Mouse (Mus musculus) hindbrain, embryonic 10.5 days (tissue): Measurements from ENCODE around the gene Isg20l2. TPM values are rescaled to one million over a fixed set of nuclear protein-coding genes. Genes with fewer than 3 reads are reported as not detected.
"Not testable (repeated sequence)": the region's sequence is repeated elsewhere in the genome, so short reads cannot be mapped to it uniquely, and the experiment has no call there.

Experiments used
- DNase-seq: peaks from one replicate; pipeline ENCODE4 v3.0.0-alpha.2; 2017; ENCODE audit warnings: low spot score
- H3K27ac ChIP-seq: fragments of 300-500 bp; sonication (generic); 2 replicates; pipeline ENCODE4 v1.5.1; 2016; ENCODE audit warnings: mild to moderate bottlenecking, moderate library complexity
- H3K27me3 ChIP-seq: fragments of 300-500 bp; sonication (generic); 2 replicates; pipeline ENCODE4 v1.6.1; 2016; ENCODE audit warnings: mild to moderate bottlenecking; ENCODE audit not compliant: poor library complexity, insufficient read depth, severe bottlenecking
- H3K36me3 ChIP-seq: fragments of 300-500 bp; sonication (generic); 2 replicates; pipeline ENCODE4 v1.6.1; 2016; ENCODE audit warnings: mild to moderate bottlenecking, moderate library complexity
- H3K4me1 ChIP-seq: fragments of 300-500 bp; sonication (generic); replicated peaks from 2 replicates; pipeline ENCODE4 v1.6.1; 2016; ENCODE audit warnings: mild to moderate bottlenecking
- H3K4me3 ChIP-seq: fragments of 300-500 bp; sonication (generic); 2 replicates; pipeline ENCODE4 v1.5.1; 2016; ENCODE audit warnings: mild to moderate bottlenecking, moderate library complexity
- H3K9me3 ChIP-seq: fragments of 300-500 bp; sonication (generic); 2 replicates; pipeline ENCODE4 v1.6.1; 2016; ENCODE audit warnings: mild to moderate bottlenecking, moderate library complexity
- WGBS: fragments of 180-500 bp; shearing (Covaris S2); methylation state at CpG from one replicate; pipeline ENCODE4 v1.1.7; 2016; 5-methylcytosine and 5-hydroxymethylcytosine counted together
- polyA plus RNA-seq: library from polyadenylated mRNA; unstranded; fragments of >200 nt; fragmentation: Nextera tagmentation; extraction: Ambion mirVana; gene quantifications from 2 replicates; pipeline ENCODE4 v1.2.1, GENCODE M21; 2016

The Isg20l2 gene
- 73.3 and 75.7 TPM in 2 replicates for polyA plus RNA-seq

DNA sequence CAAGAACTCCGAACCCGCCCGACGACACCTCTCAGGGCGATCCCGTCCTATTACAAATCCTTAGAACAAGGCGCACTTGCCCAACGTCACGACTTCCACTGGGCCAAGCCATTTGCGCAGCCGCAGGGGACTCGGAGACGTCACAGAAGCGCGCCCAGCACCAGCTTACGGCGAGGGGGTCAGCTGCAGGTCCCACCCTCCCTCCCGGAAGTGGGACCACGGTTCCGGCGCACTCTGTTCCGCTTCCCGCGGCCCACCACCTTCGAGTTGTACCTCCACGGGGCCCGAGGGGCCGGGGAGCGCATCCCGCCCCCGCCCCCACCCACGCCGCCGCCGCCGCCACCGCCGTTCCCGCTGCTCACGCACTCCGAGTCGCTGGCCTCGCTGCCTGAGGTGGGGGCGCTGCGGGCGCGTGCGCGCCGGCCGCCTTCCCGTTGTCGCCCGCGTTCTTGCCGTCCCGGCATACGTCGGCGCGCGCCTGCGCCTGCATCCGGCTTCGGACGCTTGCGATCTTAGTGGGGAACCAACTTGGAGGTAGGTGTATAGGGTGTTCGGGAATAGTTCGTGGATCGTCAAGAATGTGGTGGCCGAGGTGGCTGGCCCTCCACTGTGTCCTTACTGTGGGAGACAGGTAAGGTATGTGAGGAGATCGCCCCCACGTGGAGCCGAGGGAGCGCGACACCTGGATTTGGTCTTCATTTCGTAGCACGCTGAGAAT is at the start of gene Isg20l2, which contains the start of gene Rrnad1:
Gene Isg20l2 (plus strand): TSS at position 237 of the 718 bp plus-strand sequence.
Gene Rrnad1 (minus strand): TSS at position 640 of the 718 bp plus-strand sequence.
- Histone ChIP-seq H3K36me3 (peaks cover 69% of the 10 kb centered on the region), H3K4me1 (peaks cover 42% of the 10 kb centered on the region), H3K9me3 (no peaks in the 10 kb centered on the region), H3K4me3 (peak within 1 kb of the TSS; percentile 75), H3K27me3 (no peaks in the 10 kb centered on the region), H3K27ac (peak within 1 kb of the TSS; percentile 92)
- peak; percentile 97 for DNase-seq
- WGBS = under 1% methylated on average over 78 of the region's 78 CpGs

- WGBS = 3% methylated on average over 3 of the region's 3 CpGs
- Histone ChIP-seq H3K4me1 (peaks cover 20% of the 10 kb centered on the region), H3K9me3 (0 out of 2 replicates have a peak, but pooled peaks cover 6% of the 10 kb centered on the region), H3K36me3 (peaks cover 32% of the 10 kb centered on the region), H3K27ac (peak overlapping the region; percentile 95), H3K27me3 (no peaks in the 10 kb centered on the region), H3K4me3 (peak overlapping the region; percentile 95)
- DNase-seq = no peak
Measured at GRCm38 (mm10) chr3:87884291-87884690, 45.8 kb upstream of the Isg20l2 start.

GRCm38 (mm10) chr3:87884708-87885251 is 45.3 kb upstream of the Isg20l2 start:
- DNase-seq = no peak
- peak overlapping the region; percentile 95 for H3K4me3 ChIP-seq
- no peaks in the 10 kb centered on the region for H3K27me3 ChIP-seq
- H3K27ac ChIP-seq = peak overlapping the region; percentile 95
- WGBS = under 1% methylated on average over 28 of the region's 28 CpGs
- 0 out of 2 replicates have a peak, but pooled peaks cover 6% of the 10 kb centered on the region for H3K9me3 ChIP-seq
- peaks cover 29% of the 10 kb centered on the region for H3K36me3 ChIP-seq
- H3K4me1 ChIP-seq = peaks cover 20% of the 10 kb centered on the region

GRCm38 (mm10) chr3:87885281-87886003 is 44.7 kb upstream of the Isg20l2 start, which contains the start of gene Prcc:
TSS of gene Prcc (minus strand) at chr3:87885608.
- DNase-seq = peak; percentile 91
- Histone ChIP-seq H3K4me3 (peak within 1 kb of the TSS; percentile 95), H3K4me1 (peaks cover 20% of the 10 kb centered on the region), H3K9me3 (0 out of 2 replicates have a peak, but pooled peaks cover 6% of the 10 kb centered on the region), H3K27me3 (no peaks in the 10 kb centered on the region), H3K27ac (peak within 1 kb of the TSS; percentile 95), H3K36me3 (peaks cover 23% of the 10 kb centered on the region)
- WGBS = under 1% methylated on average over 33 of the region's 33 CpGs

DNA sequence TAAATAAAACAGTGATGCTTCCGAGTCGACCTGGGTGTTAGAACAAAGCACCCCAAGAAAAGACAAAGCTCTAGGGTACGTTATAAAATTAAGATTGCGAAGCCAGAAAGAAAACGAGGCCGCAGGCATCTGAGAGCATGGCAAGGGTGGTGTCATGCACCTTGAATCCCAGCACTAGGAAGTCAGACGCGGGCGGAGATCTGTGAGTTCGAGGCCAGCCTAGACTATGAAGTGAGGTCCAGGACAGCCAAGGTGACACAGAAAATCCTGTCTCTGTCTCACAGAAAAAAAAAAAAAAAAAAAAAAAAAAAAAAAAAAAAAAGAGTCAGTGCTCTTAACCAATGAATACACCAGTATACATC is 44.1 kb upstream of the Isg20l2 start:
- 0 out of 2 replicates have a peak, but pooled peaks cover 6% of the 10 kb centered on the region for H3K9me3 ChIP-seq
- peak overlapping the region; percentile 95 for H3K27ac ChIP-seq
- DNase-seq = no peak

DNA sequence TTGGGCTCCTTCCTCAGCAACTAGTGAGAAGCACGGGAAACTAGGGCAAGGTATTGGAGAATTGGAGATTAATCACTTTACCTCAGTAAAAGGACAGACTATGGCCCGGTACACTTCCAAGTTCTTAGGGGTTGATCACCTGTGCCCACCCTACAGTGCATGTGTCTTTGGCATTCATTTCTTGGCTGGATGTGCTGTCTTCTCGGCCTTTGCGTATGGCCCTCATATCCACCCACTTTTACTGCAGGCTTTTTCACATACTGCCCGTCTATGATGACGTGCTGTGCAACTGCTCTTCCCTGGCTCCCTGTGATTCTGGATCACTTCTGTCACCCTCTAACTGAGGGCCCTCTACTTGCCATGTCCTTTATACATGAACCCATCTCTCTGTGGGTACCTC is 43.7 kb upstream of the Isg20l2 start:
- DNase-seq = no peak
- Histone ChIP-seq H3K27me3 (no peaks in the 10 kb centered on the region), H3K4me3 (peak overlapping the region; percentile 95), H3K4me1 (peaks cover 20% of the 10 kb centered on the region), H3K9me3 (0 out of 2 replicates have a peak, but pooled peaks cover 6% of the 10 kb centered on the region), H3K36me3 (peaks cover 13% of the 10 kb centered on the region), H3K27ac (no peak overlapping the region)
- 85% methylated on average over 6 of the region's 6 CpGs for WGBS

More for the DNA sequence above, 44.1 kb upstream of the Isg20l2 start:
- peaks cover 20% of the 10 kb centered on the region for H3K4me1 ChIP-seq
- peaks cover 17% of the 10 kb centered on the region for H3K36me3 ChIP-seq
- H3K4me3 ChIP-seq = peak overlapping the region; percentile 95
- 15% methylated on average over 10 of the region's 10 CpGs for WGBS
- H3K27me3 ChIP-seq = no peaks in the 10 kb centered on the region

GRCm38 (mm10) chr3:87887400-87887799 is 42.7 kb upstream of the Isg20l2 start:
- not testable (repeated sequence) for H3K36me3 ChIP-seq, DNase-seq, H3K4me3 ChIP-seq, H3K27ac ChIP-seq, H3K27me3 ChIP-seq, H3K9me3 ChIP-seq
- WGBS = 77% methylated on average over 4 of the region's 4 CpGs
- H3K4me1 ChIP-seq = peaks cover 18% of the 10 kb centered on the region

- Histone ChIP-seq H3K4me1 (no peaks in the 10 kb centered on the region), H3K36me3 (no peaks in the 10 kb centered on the region), H3K27me3 (no peaks in the 10 kb centered on the region), H3K9me3 (0 out of 2 replicates have a peak, but pooled peaks cover 6% of the 10 kb centered on the region), H3K27ac (no peak overlapping the region), H3K4me3 (no peak overlapping the region)
- DNase-seq = no peak
- WGBS = 65% methylated on average over 3 of the region's 3 CpGs
Measured at GRCm38 (mm10) chr3:87891481-87891880, 38.6 kb upstream of the Isg20l2 start.

DNA sequence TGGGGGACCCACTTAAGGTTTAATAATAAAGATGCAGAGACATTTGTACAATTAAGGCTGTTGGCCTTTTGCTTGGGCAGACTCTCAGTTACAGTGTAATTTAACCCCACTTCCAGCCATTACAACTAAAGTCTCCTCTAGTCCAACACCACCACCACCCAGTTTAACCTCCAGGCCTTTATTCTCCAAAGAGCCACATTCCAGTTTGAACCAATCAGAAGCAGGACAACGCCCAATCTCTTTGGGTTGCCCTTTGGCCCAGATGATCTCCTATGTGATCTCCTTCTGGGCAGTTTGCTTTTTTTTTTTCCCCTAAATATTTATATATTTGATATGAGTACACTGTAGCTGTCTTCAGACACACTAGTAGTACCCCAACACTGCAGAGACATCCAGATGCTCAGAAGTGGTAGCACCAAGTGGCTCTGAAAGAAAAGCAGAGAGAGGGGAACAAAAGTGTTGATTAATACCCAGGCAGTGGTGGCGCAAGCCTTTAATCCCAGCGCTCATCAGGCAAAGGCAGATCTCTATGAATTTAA is 36.7 kb upstream of the Isg20l2 start:
- H3K4me3 ChIP-seq = no peak overlapping the region
- H3K9me3 ChIP-seq = 0 out of 2 replicates have a peak, but pooled peaks cover under 1% of the 10 kb centered on the region
- WGBS = 77% methylated on average over 3 of the region's 3 CpGs
- no peaks in the 10 kb centered on the region for H3K27me3 ChIP-seq
- DNase-seq = no peak
- H3K27ac ChIP-seq = no peak overlapping the region
- no peaks in the 10 kb centered on the region for H3K36me3 ChIP-seq
- H3K4me1 ChIP-seq = no peaks in the 10 kb centered on the region

DNA sequence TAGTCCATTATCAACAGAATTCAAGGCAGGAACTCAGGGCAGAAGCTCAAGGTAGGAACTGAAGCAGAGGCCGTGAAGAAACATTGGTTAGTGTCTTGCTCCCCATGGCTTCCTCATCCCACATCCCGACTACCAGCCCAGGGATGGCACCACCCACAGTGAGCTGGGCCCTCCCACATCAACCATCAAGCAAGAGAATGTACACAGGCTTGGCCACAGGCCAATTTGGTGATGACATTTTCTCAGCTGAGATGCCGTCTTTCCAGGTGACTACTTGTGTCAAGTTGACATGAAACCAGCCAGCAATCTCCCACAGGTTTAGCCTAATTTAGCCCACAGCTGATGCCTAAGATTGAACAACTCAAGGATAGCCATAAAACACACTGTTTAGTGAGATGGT is 30.8 kb upstream of the Isg20l2 start:
- 0 out of 2 replicates have a peak, but pooled peaks cover 4% of the 10 kb centered on the region for H3K4me1 ChIP-seq
- no peaks in the 10 kb centered on the region for H3K27me3 ChIP-seq
- no peaks in the 10 kb centered on the region for H3K9me3 ChIP-seq
- no peak overlapping the region for H3K4me3 ChIP-seq
- 75% methylated on average over 3 of the region's 3 CpGs for WGBS
- no peak overlapping the region for H3K27ac ChIP-seq
- DNase-seq = no peak
- H3K36me3 ChIP-seq = no peaks in the 10 kb centered on the region

- no peak for DNase-seq
- Histone ChIP-seq H3K27me3 (no peaks in the 10 kb centered on the region), H3K27ac (no peak overlapping the region), H3K9me3 (no peaks in the 10 kb centered on the region), H3K36me3 (no peaks in the 10 kb centered on the region), H3K4me1 (0 out of 2 replicates have a peak, but pooled peaks cover 4% of the 10 kb centered on the region), H3K4me3 (no peak overlapping the region)
- 85% methylated on average over 3 of the region's 3 CpGs for WGBS
Measured at GRCm38 (mm10) chr3:87899776-87900175, 30.3 kb upstream of the Isg20l2 start.

GRCm38 (mm10) chr3:87901036-87901624 is 29.0 kb upstream of the Isg20l2 start:
- H3K27me3 ChIP-seq = no peaks in the 10 kb centered on the region
- DNase-seq = no peak
- H3K4me1 ChIP-seq = peaks cover 9% of the 10 kb centered on the region; the same call in 1 of the 2 replicates
- H3K9me3 ChIP-seq = no peaks in the 10 kb centered on the region
- H3K4me3 ChIP-seq = no peak overlapping the region
- 59% methylated on average over 1 of the region's 1 CpGs for WGBS
- H3K36me3 ChIP-seq = no peaks in the 10 kb centered on the region
- 0 out of 2 replicates have a peak overlapping the region, but pooled peaks have one; percentile 40 for H3K27ac ChIP-seq
